ENCODE assay signal across 26 mouse cellular contexts in genomic region chr13:34331399-34332186, GRCm38 (mm10). TPM values are rescaled to one million over a fixed set of nuclear protein-coding genes. Genes with fewer than 3 reads are reported as not detected.
DNase-seq lines count a peak whose midpoint lies in the region; ATAC-seq lines count a peak whose summit lies in the region.
"Had no signal": no experiment of that assay in that cellular context is flagged by ENCODE, and none has a peak within 500 bp of the region (broad histone marks: within the 10 kb centered on the region; RNA-seq: fewer than 3 reads in every experiment).

No protein-coding gene starts in this region.

- H3K36me3 ChIP-seq in heart, embryonic 12.5 days: no peaks in the 10 kb centered on the region
- H3K36me3 ChIP-seq in midbrain, embryonic 10.5 days: peaks cover 36% of the 10 kb centered on the region
- no peaks in the 10 kb centered on the region for H3K36me3 ChIP-seq in midbrain, embryonic 11.5 days (ENCODE audit: control insufficient read depth, insufficient read depth, low read length)
- H3K36me3 ChIP-seq in liver, embryonic 13.5 days: peaks cover 69% of the 10 kb centered on the region
- H3K36me3 ChIP-seq: embryonic facial prominence, embryonic 13.5 days; hindbrain, embryonic 15.5 days; limb, embryonic 13.5 days; midbrain, embryonic 13.5 days; stomach, embryonic 15.5 days had no signal

- no peak overlapping the region for H3K9ac ChIP-seq in heart, embryonic 12.5 days
- H3K9ac ChIP-seq in midbrain, embryonic 11.5 days (ENCODE audit: low read length): no peak overlapping the region
- H3K9ac ChIP-seq in liver, embryonic 13.5 days: peak overlapping the region; percentile 75
- H3K9ac ChIP-seq: embryonic facial prominence, embryonic 13.5 days; hindbrain, embryonic 15.5 days; limb, embryonic 13.5 days; midbrain, embryonic 13.5 days; stomach, embryonic 15.5 days had no signal

- ATAC-seq in heart, embryonic 12.5 days (ENCODE audit: insufficient number of reproducible peaks, low FRiP score): no peak
- ATAC-seq in midbrain, embryonic 11.5 days (ENCODE audit: low FRiP score): no peak
- no peak for ATAC-seq in liver, embryonic 13.5 days (ENCODE audit: low read depth)
- ATAC-seq: activated CD4-positive, CD25-positive, alpha-beta regulatory T cell, adult 4 months; midbrain, embryonic 13.5 days had no signal

- H3K27me3 ChIP-seq in heart, embryonic 12.5 days (replicated peaks): no peaks in the 10 kb centered on the region
- no peaks in the 10 kb centered on the region for H3K27me3 ChIP-seq in midbrain, embryonic 10.5 days (ENCODE audit: low read depth, poor library complexity, severe bottlenecking)
- H3K27me3 ChIP-seq in midbrain, embryonic 11.5 days (ENCODE audit: control insufficient read depth, insufficient read depth, low read length): no peaks in the 10 kb centered on the region
- H3K27me3 ChIP-seq in liver, embryonic 13.5 days: no peaks in the 10 kb centered on the region
- H3K27me3 ChIP-seq: embryonic facial prominence, embryonic 13.5 days; hindbrain, embryonic 15.5 days; limb, embryonic 13.5 days; midbrain, embryonic 13.5 days; stomach, embryonic 15.5 days had no signal

- H3K27ac ChIP-seq in heart, embryonic 12.5 days (ENCODE audit: poor library complexity, severe bottlenecking): 0 out of 2 replicates have a peak overlapping the region, but pooled peaks have one; percentile 4
- peak overlapping the region; percentile 28; the same call in 1 of the 2 replicates for H3K27ac ChIP-seq in midbrain, embryonic 10.5 days (replicated peaks)
- H3K27ac ChIP-seq in midbrain, embryonic 11.5 days (ENCODE audit: low read depth, low read length): no peak overlapping the region
- peak overlapping the region; percentile 98 for H3K27ac ChIP-seq in liver, embryonic 13.5 days
- H3K27ac ChIP-seq: embryonic facial prominence, embryonic 13.5 days; hindbrain, embryonic 15.5 days; kidney, postnatal 0 days; limb, embryonic 13.5 days; macrophage; midbrain, embryonic 13.5 days; stomach, embryonic 15.5 days had no signal

- no peak overlapping the region for H3K4me3 ChIP-seq in heart, embryonic 12.5 days
- no peak overlapping the region for H3K4me3 ChIP-seq in midbrain, embryonic 10.5 days
- H3K4me3 ChIP-seq in midbrain, embryonic 11.5 days (ENCODE audit: low read depth, low read length): no peak overlapping the region
- peak overlapping the region; percentile 46 for H3K4me3 ChIP-seq in liver, embryonic 13.5 days (replicated peaks)
- H3K4me3 ChIP-seq: embryonic facial prominence, embryonic 13.5 days; heart, adult 2 months; hindbrain, embryonic 15.5 days; limb, embryonic 13.5 days; midbrain, embryonic 13.5 days; stomach, embryonic 15.5 days had no signal

- no peak for DNase-seq in heart, adult 8-10 months (ENCODE audit: low spot score)
- DNase-seq in midbrain, embryonic 10.5 days (ENCODE audit: low spot score): no peak
- no peak for DNase-seq in midbrain, embryonic 11.5 days (ENCODE audit: low spot score, missing footprints)
- DNase-seq in liver, embryonic 13.5 days: no peak
- DNase-seq in left cerebral cortex, adult 11 months (ENCODE audit: low spot score): no peak
- DNase-seq in kidney, postnatal 14 days: no peak
- DNase-seq: adrenal gland, postnatal 10 days; cerebellum, adult 18-20 months; cerebellum, postnatal 25 days; embryo, embryonic 11 days; gastrocnemius, postnatal 25 days; heart, adult 2 months; heart, postnatal 14 days; kidney, adult 2 months; layer of hippocampus, postnatal 36 days; thymus, adult 18-20 months; thymus, postnatal 4 days had no signal

- 92% methylated on average over 7 of the region's 7 CpGs for WGBS in heart, embryonic 12.5 days
- WGBS in midbrain, embryonic 10.5 days: 93% methylated on average over 7 of the region's 7 CpGs
- 91% methylated on average over 7 of the region's 7 CpGs for WGBS in midbrain, embryonic 11.5 days
- 83% methylated on average over 7 of the region's 7 CpGs for WGBS in liver, embryonic 13.5 days (ENCODE audit: insufficient replicate concordance)

- H3K4me1 ChIP-seq in heart, embryonic 12.5 days (replicated peaks): peaks cover 39% of the 10 kb centered on the region
- H3K4me1 ChIP-seq in midbrain, embryonic 10.5 days: peaks cover 32% of the 10 kb centered on the region
- no peaks in the 10 kb centered on the region for H3K4me1 ChIP-seq in midbrain, embryonic 11.5 days (ENCODE audit: control insufficient read depth, insufficient read depth, low read length)
- peaks cover 99% of the 10 kb centered on the region for H3K4me1 ChIP-seq in liver, embryonic 13.5 days (replicated peaks)
- H3K4me1 ChIP-seq: limb, embryonic 13.5 days had no signal

- H3K4me2 ChIP-seq in heart, embryonic 12.5 days: no peak overlapping the region
- no peak overlapping the region for H3K4me2 ChIP-seq in midbrain, embryonic 11.5 days
- H3K4me2 ChIP-seq in liver, embryonic 13.5 days: peak overlapping the region; percentile 68
- H3K4me2 ChIP-seq: embryonic facial prominence, embryonic 13.5 days; hindbrain, embryonic 15.5 days; limb, embryonic 13.5 days; midbrain, embryonic 13.5 days; stomach, embryonic 15.5 days had no signal

- no peaks in the 10 kb centered on the region for H3K9me3 ChIP-seq in heart, embryonic 12.5 days (replicated peaks)
- no peaks in the 10 kb centered on the region for H3K9me3 ChIP-seq in midbrain, embryonic 10.5 days (replicated peaks)
- H3K9me3 ChIP-seq in midbrain, embryonic 11.5 days (ENCODE audit: control insufficient read depth, low read length): no peaks in the 10 kb centered on the region
- H3K9me3 ChIP-seq in liver, embryonic 13.5 days (replicated peaks): no peaks in the 10 kb centered on the region
- H3K9me3 ChIP-seq: embryonic facial prominence, embryonic 13.5 days; hindbrain, embryonic 15.5 days; limb, embryonic 13.5 days; midbrain, embryonic 13.5 days; stomach, embryonic 15.5 days had no signal

RNA-seq across cellular contexts. Expression of gene Slc22a23, which starts 13.4 kb away (rescaled TPM):
- polyA plus RNA-seq in heart, embryonic 12.5 days (2016; fragmentation: Nextera tagmentation; extraction: Ambion mirVana): 10.0 and 11.0 TPM in 2 replicates
- 10 to 100 TPM in 2 of 4 experiments, 1 to 10 TPM in 2; 8.8 to 12.5 (median 10.9) TPM for total RNA-seq in heart, adult 8-10 months (2022)
- polyA plus RNA-seq in midbrain, embryonic 10.5 days (2016; fragmentation: Nextera tagmentation; extraction: Ambion mirVana): 7.9 and 9.3 TPM in 2 replicates
- 14.0 and 18.5 TPM in 2 replicates for polyA plus RNA-seq in midbrain, embryonic 11.5 days (2014; fragmentation: Nextera tagmentation; extraction: Ambion mirVana)
- polyA plus RNA-seq in liver, embryonic 13.5 days (2015; fragmentation: Nextera tagmentation; extraction: Ambion mirVana): 6.2 and 7.7 TPM in 2 replicates
